Mouse (Mus musculus) limb, embryonic 11.5 days (tissue): Measurements from ENCODE around the gene Kif4. TPM values are rescaled to one million over a fixed set of nuclear protein-coding genes. Genes with fewer than 3 reads are reported as not detected.

ENCODE experiments used
- ATAC-seq: fragments of 200-750 bp; cut with Nextera tagmentation; 2 replicates; pipeline ENCODE4 v1.8.0; 2017; ENCODE audit warnings: low read depth; ENCODE audit not compliant: insufficient number of reproducible peaks, low FRiP score, low TSS enrichment
- DNase-seq: peaks from one replicate; pipeline ENCODE4 v3.0.0-alpha.2; 2015; ENCODE audit warnings: low spot score
- H3K27ac ChIP-seq: fragments of 300-500 bp; sonication (generic); replicated peaks from 2 replicates; pipeline ENCODE4 v1.5.1; 2014; ENCODE audit warnings: low read depth, mild to moderate bottlenecking, low read length
- H3K27me3 ChIP-seq: fragments of 300-500 bp; sonication (generic); 2 replicates; pipeline ENCODE4 v1.6.1; 2014; ENCODE audit warnings: mild to moderate bottlenecking, low read length, mixed read lengths; ENCODE audit not compliant: control insufficient read depth, insufficient read depth
- H3K36me3 ChIP-seq: fragments of 300-500 bp; sonication (generic); 2 replicates; pipeline ENCODE4 v1.6.1; 2014; ENCODE audit warnings: mild to moderate bottlenecking, low read length, moderate library complexity, mixed read lengths; ENCODE audit not compliant: control insufficient read depth, insufficient read depth
- H3K4me1 ChIP-seq: fragments of 300-500 bp; sonication (generic); 2 replicates; pipeline ENCODE4 v1.6.1; 2014; ENCODE audit warnings: low read length, mixed read lengths; ENCODE audit not compliant: control insufficient read depth, insufficient read depth
- H3K4me2 ChIP-seq: fragments of 300-500 bp; sonication (generic); 2 replicates; pipeline ENCODE4 v1.6.1; 2014; ENCODE audit warnings: low read depth, mild to moderate bottlenecking, moderate library complexity; ENCODE audit not compliant: severe bottlenecking
- H3K4me3 ChIP-seq: fragments of 300-500 bp; sonication (generic); 2 replicates; pipeline ENCODE4 v1.5.1; 2014; ENCODE audit warnings: low read depth, low read length
- H3K9ac ChIP-seq: fragments of 300-500 bp; sonication (generic); 2 replicates; pipeline ENCODE4 v1.6.1; 2014; ENCODE audit warnings: mild to moderate bottlenecking, low read length
- H3K9me3 ChIP-seq: fragments of 300-500 bp; sonication (generic); 2 replicates; pipeline ENCODE4 v1.6.1; 2016; ENCODE audit warnings: low read length; ENCODE audit not compliant: control insufficient read depth
- WGBS: fragments of 180-500 bp; shearing (Covaris S2); extraction: QIAGEN DNeasy Blood & Tissue Kit; methylation state at CpG from one replicate; pipeline ENCODE4 v1.1.7; 2014; 5-methylcytosine and 5-hydroxymethylcytosine counted together
- polyA plus RNA-seq: library from polyadenylated mRNA; unstranded; fragments of >200 nt; fragmentation: Nextera tagmentation; extraction: Ambion mirVana; gene quantifications from 2 replicates; pipeline ENCODE4 v1.2.1, GENCODE M21; 2014

Kif4 gene
- polyA plus RNA-seq, 1 experiment from 2014 or later, result 48.2 TPM

- ATAC-seq, result no peak
- H3K4me1 ChIP-seq, result no peaks in the 10 kb centered on the region
- peak; percentile 64 for DNase-seq
- no peaks in the 10 kb centered on the region for H3K9me3 ChIP-seq
- peak overlapping the region; percentile 17; the same call in 1 of the 2 replicates for H3K4me3 ChIP-seq
- WGBS, result 18% methylated on average over 14 of the region's 14 CpGs
- no peaks in the 10 kb centered on the region; the same call in 1 of the 2 replicates for H3K27me3 ChIP-seq
- no peak overlapping the region for H3K27ac ChIP-seq
- H3K4me2 ChIP-seq, result peak overlapping the region; percentile 46
- no peak overlapping the region for H3K9ac ChIP-seq
- no peaks in the 10 kb centered on the region for H3K36me3 ChIP-seq
Measured at GRCm38 (mm10) chrX:100738918-100739317, 113.4 kb downstream of the Kif4 start.

GRCm38 (mm10) chrX:100739443-100739842 is 113.9 kb downstream of the Kif4 start:
- peak overlapping the region; percentile 46 for H3K4me2 ChIP-seq
- no peaks in the 10 kb centered on the region for H3K36me3 ChIP-seq
- 19% methylated on average over 10 of the region's 10 CpGs for WGBS
- H3K27ac ChIP-seq, result no peak overlapping the region
- H3K4me3 ChIP-seq, result peak overlapping the region; percentile 17; the same call in 1 of the 2 replicates
- H3K27me3 ChIP-seq, result no peaks in the 10 kb centered on the region; the same call in 1 of the 2 replicates
- H3K9ac ChIP-seq, result no peak overlapping the region
- ATAC-seq (no peak), DNase-seq (peak; percentile 26)
- no peaks in the 10 kb centered on the region for H3K4me1 ChIP-seq
- no peaks in the 10 kb centered on the region for H3K9me3 ChIP-seq

- WGBS, result 61% methylated on average over 6 of the region's 6 CpGs
- Histone ChIP-seq H3K4me2 (no peak overlapping the region), H3K4me3 (no peak overlapping the region), H3K9ac (no peak overlapping the region), H3K9me3 (no peaks in the 10 kb centered on the region), H3K36me3 (no peaks in the 10 kb centered on the region), H3K4me1 (no peaks in the 10 kb centered on the region), H3K27ac (no peak overlapping the region), H3K27me3 (no peaks in the 10 kb centered on the region; the same call in 1 of the 2 replicates)
- no peak for DNase-seq
- no peak for ATAC-seq
Measured at GRCm38 (mm10) chrX:100740785-100741184, 115.2 kb downstream of the Kif4 start.

- Histone ChIP-seq H3K9ac (no peak overlapping the region), H3K9me3 (no peaks in the 10 kb centered on the region), H3K4me3 (no peak overlapping the region), H3K27me3 (no peaks in the 10 kb centered on the region; the same call in 1 of the 2 replicates), H3K27ac (no peak overlapping the region), H3K4me1 (no peaks in the 10 kb centered on the region), H3K4me2 (no peak overlapping the region), H3K36me3 (no peaks in the 10 kb centered on the region)
- DNase-seq, result peak; percentile 68
- 6% methylated on average over 10 of the region's 10 CpGs for WGBS
- no peak for ATAC-seq
Measured at GRCm38 (mm10) chrX:100741940-100742339, 116.4 kb downstream of the Kif4 start.

- Histone ChIP-seq H3K4me2 (no peak overlapping the region), H3K4me3 (no peak overlapping the region), H3K36me3 (no peaks in the 10 kb centered on the region), H3K4me1 (no peaks in the 10 kb centered on the region), H3K27ac (no peak overlapping the region), H3K9ac (no peak overlapping the region), H3K27me3 (0 out of 2 replicates have a peak, but pooled peaks cover 4% of the 10 kb centered on the region), H3K9me3 (no peaks in the 10 kb centered on the region)
- DNase-seq, result no peak
- ATAC-seq, result no peak
- WGBS, result 85% methylated on average over 6 of the region's 6 CpGs
Measured at GRCm38 (mm10) chrX:100765855-100766254, 140.3 kb downstream of the Kif4 start.

GRCm38 (mm10) chrX:100767181-100767884 is 141.8 kb downstream of the Kif4 start, which contains the start of gene Dlg3:
TSS of gene Dlg3 (plus strand) at chrX:100767722.
- 0 out of 2 replicates have a peak within 1 kb of the TSS, but pooled peaks have one; percentile 22 for H3K9ac ChIP-seq
- H3K36me3 ChIP-seq, result no peaks in the 10 kb centered on the region
- ATAC-seq, result peak; percentile 47; the same call in 1 of the 2 replicates
- 31% methylated on average over 24 of the region's 26 CpGs for WGBS
- DNase-seq, result peak; percentile 52
- no peaks in the 10 kb centered on the region for H3K9me3 ChIP-seq
- 0 out of 2 replicates have a peak, but pooled peaks cover 4% of the 10 kb centered on the region for H3K27me3 ChIP-seq
- H3K4me2 ChIP-seq, result peak within 1 kb of the TSS; percentile 77
- no peaks in the 10 kb centered on the region for H3K4me1 ChIP-seq
- H3K4me3 ChIP-seq, result peak within 1 kb of the TSS; percentile 46
- H3K27ac ChIP-seq, result no peak within 1 kb of the TSS

GRCm38 (mm10) chrX:100767885-100768626 is 142.5 kb downstream of the Kif4 start:
- WGBS, result 27% methylated on average over 21 of the region's 36 CpGs
- H3K9ac ChIP-seq, result 0 out of 2 replicates have a peak overlapping the region, but pooled peaks have one; percentile 22
- peak overlapping the region; percentile 46 for H3K4me3 ChIP-seq
- ATAC-seq (peak; percentile 47; the same call in 1 of the 2 replicates), DNase-seq (no peak)
- peak overlapping the region; percentile 77 for H3K4me2 ChIP-seq
- H3K4me1 ChIP-seq, result no peaks in the 10 kb centered on the region
- no peaks in the 10 kb centered on the region for H3K9me3 ChIP-seq
- H3K27ac ChIP-seq, result no peak overlapping the region
- 0 out of 2 replicates have a peak, but pooled peaks cover 4% of the 10 kb centered on the region for H3K27me3 ChIP-seq
- no peaks in the 10 kb centered on the region for H3K36me3 ChIP-seq

- H3K9ac ChIP-seq, result no peak overlapping the region
- no peaks in the 10 kb centered on the region for H3K36me3 ChIP-seq
- 84% methylated on average over 5 of the region's 5 CpGs for WGBS
- no peak overlapping the region for H3K4me3 ChIP-seq
- ATAC-seq (no peak), DNase-seq (no peak)
- no peak overlapping the region for H3K27ac ChIP-seq
- no peaks in the 10 kb centered on the region for H3K9me3 ChIP-seq
- H3K4me1 ChIP-seq, result no peaks in the 10 kb centered on the region
- H3K27me3 ChIP-seq, result 0 out of 2 replicates have a peak, but pooled peaks cover 4% of the 10 kb centered on the region
- no peak overlapping the region for H3K4me2 ChIP-seq
Measured at GRCm38 (mm10) chrX:100769281-100769680, 143.7 kb downstream of the Kif4 start.
